Mouse (Mus musculus): ENCODE measurements around the gene Gm20388. TPM values are rescaled to one million over a fixed set of nuclear protein-coding genes. Genes with fewer than 3 reads are reported as not detected.

Gm20388 gene
- polyA plus RNA-seq, 1 experiment from 2014 or later, result not detected

DNA sequence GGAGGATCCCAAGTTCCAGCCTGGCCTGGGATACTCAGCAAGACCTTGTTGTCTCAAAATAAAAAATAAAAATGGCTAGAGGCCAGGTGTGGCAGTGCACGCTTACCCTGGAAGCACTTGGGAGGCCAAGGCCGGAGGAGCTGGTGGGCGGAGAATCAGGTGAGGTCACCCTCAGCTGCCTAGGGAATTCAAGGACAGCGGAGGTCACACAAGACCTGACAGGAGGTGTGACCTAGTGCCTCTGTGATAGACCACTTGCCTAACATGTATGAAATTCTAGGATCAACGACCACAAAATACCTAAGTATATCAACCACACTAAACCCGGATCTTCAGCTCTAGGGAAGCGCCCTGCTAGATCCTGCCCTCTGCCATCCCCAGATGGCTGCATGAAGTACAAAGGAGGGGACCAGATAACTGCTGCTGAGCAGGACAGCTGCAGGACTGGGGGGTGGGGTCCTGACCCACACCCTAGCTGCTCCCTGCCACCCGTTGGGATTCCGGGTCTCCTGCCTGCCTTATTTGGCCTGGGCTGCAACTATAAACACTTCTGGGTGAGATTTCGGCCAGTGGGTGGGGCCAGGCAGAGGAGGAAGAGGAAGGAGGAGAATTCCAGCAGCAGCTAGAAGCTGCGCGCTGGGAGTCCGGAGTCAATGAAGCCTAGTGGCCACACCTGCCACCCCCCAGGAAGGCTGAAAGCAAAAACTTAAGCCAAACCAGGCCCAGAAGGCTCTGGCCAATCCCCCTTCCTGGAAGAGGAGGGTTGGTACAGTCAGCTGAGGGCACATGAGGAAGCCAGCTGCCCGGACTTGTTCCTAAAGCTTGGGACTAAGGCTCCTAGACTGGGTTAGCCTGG is 2612.4 kb downstream of the Gm20388 start:
- Histone ChIP-seq H3K27ac (ENCODE audit: low read depth, low read length) (peak overlapping the region; percentile 30; the same call in 1 of the 2 replicates), H3K4me1 (ENCODE audit: control insufficient read depth, insufficient read depth, low read length) (peaks cover 10% of the 10 kb centered on the region), H3K27me3 (ENCODE audit: control insufficient read depth, insufficient read depth, low read length) (no peaks in the 10 kb centered on the region), H3K4me3 (ENCODE audit: low read depth, low read length) (no peak overlapping the region), H3K9ac (ENCODE audit: low read length) (no peak overlapping the region), H3K36me3 (ENCODE audit: control insufficient read depth, insufficient read depth, low read length) (no peaks in the 10 kb centered on the region), H3K9me3 (ENCODE audit: control insufficient read depth, low read length) (no peaks in the 10 kb centered on the region), H3K4me2 (no peak overlapping the region; the same call in 1 of the 2 replicates)
- DNase-seq (ENCODE audit: low spot score, missing footprints), result no peak
- no peak for ATAC-seq (ENCODE audit: low FRiP score)
- 55% methylated on average over 14 of the region's 14 CpGs for WGBS

DNA sequence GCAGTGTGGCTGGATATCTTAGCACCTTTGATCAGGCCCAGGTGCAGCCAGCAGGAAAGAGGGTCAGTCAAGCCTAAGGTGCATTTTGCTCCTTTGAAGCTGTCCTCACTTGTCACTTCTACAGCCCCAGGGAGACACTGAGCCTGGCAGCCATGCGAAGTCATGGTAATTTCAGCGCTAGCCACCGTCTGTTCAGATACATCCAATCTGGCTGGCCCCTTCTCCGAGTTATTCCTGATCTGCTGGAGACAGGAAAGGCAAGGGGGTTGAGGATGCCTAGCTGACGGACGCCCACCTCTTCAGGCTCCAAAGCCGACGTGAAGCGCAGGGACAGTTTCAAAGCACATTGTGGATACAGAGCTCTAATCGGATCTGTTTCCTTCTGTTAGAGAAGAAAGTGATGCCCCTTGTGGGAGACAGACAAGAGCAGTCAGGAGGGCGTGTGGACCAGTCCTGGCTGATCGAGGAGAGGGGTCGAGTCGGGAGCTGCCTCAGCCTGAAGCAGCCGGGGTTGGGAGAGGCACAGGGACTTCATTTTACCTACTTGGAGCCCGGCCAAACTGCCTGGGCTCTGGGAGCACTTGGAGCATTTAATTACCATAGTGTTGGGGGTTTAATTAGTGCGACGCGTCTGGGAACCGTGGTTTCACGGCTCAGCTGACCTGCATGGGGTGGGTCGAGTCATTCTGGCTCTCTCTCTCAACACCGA is 2613.2 kb downstream of the Gm20388 start:
- H3K9me3 ChIP-seq (ENCODE audit: control insufficient read depth, low read length), result no peaks in the 10 kb centered on the region
- no peak overlapping the region for H3K4me3 ChIP-seq (ENCODE audit: low read depth, low read length)
- H3K36me3 ChIP-seq (ENCODE audit: control insufficient read depth, insufficient read depth, low read length), result no peaks in the 10 kb centered on the region
- H3K27ac ChIP-seq (ENCODE audit: low read depth, low read length), result peak overlapping the region; percentile 30; the same call in 1 of the 2 replicates
- WGBS, result 27% methylated on average over 23 of the region's 23 CpGs
- H3K4me1 ChIP-seq (ENCODE audit: control insufficient read depth, insufficient read depth, low read length), result peaks cover 9% of the 10 kb centered on the region
- ATAC-seq (ENCODE audit: low FRiP score) (no peak), DNase-seq (ENCODE audit: low spot score, missing footprints) (no peak)
- 0 out of 2 replicates have a peak overlapping the region, but pooled peaks have one; percentile 7 for H3K4me2 ChIP-seq
- H3K9ac ChIP-seq (ENCODE audit: low read length), result 0 out of 2 replicates have a peak overlapping the region, but pooled peaks have one; percentile 25
- no peaks in the 10 kb centered on the region for H3K27me3 ChIP-seq (ENCODE audit: control insufficient read depth, insufficient read depth, low read length)

DNA sequence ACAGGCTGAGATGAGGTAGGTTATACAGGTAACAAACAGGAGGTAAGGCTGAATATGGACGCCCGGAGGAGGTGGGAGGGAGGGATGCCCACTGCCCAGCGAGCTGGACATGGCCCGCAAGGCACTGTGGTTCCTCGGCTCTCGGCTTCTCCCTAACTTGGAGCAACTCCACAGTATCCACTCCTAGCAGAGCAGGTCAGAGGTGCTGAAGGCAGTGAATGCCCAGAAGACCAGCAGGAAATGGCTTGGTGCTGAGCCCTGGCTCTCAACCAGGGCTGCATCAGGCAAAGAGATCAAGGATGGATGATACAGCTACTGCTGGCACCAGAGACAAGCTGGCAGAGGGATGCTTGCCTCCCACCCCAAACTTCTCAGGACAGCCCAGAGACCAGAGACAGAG is 2613.9 kb downstream of the Gm20388 start:
- Histone ChIP-seq H3K9ac (ENCODE audit: low read length) (no peak overlapping the region), H3K9me3 (ENCODE audit: control insufficient read depth, low read length) (no peaks in the 10 kb centered on the region), H3K36me3 (ENCODE audit: control insufficient read depth, insufficient read depth, low read length) (no peaks in the 10 kb centered on the region), H3K27ac (ENCODE audit: low read depth, low read length) (no peak overlapping the region), H3K4me2 (no peak overlapping the region), H3K4me1 (ENCODE audit: control insufficient read depth, insufficient read depth, low read length) (peaks cover 9% of the 10 kb centered on the region), H3K4me3 (ENCODE audit: low read depth, low read length) (no peak overlapping the region), H3K27me3 (ENCODE audit: control insufficient read depth, insufficient read depth, low read length) (no peaks in the 10 kb centered on the region)
- ATAC-seq (ENCODE audit: low FRiP score) (no peak), DNase-seq (ENCODE audit: low spot score, missing footprints) (no peak)
- WGBS, result 91% methylated on average over 6 of the region's 6 CpGs

DNA sequence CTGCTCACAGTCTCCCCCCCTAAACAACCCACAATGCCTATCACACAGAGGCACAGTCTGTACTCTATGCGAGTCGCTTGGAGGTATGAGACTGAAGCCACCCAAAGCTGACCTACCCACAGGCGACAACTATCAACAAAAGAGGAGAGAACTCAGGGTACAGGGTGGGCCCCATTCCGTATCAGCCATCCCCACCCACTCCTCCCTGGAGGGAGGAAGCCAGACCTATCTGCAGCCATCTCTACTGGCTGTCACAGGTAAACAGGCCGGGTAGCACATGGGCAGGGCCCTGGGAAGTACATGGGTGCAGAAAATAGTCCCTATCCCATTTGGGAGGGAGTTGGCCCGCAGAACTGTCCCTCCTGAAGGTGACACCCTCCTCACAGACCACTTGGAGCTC is 2614.4 kb downstream of the Gm20388 start:
- no peak overlapping the region for H3K4me2 ChIP-seq
- H3K4me3 ChIP-seq (ENCODE audit: low read depth, low read length), result no peak overlapping the region
- no peaks in the 10 kb centered on the region for H3K36me3 ChIP-seq (ENCODE audit: control insufficient read depth, insufficient read depth, low read length)
- no peak for DNase-seq (ENCODE audit: low spot score, missing footprints)
- peaks cover 9% of the 10 kb centered on the region for H3K4me1 ChIP-seq (ENCODE audit: control insufficient read depth, insufficient read depth, low read length)
- no peaks in the 10 kb centered on the region for H3K27me3 ChIP-seq (ENCODE audit: control insufficient read depth, insufficient read depth, low read length)
- H3K9ac ChIP-seq (ENCODE audit: low read length), result no peak overlapping the region
- no peak overlapping the region for H3K27ac ChIP-seq (ENCODE audit: low read depth, low read length)
- H3K9me3 ChIP-seq (ENCODE audit: control insufficient read depth, low read length), result no peaks in the 10 kb centered on the region
- no peak for ATAC-seq (ENCODE audit: low FRiP score)
- WGBS, result 83% methylated on average over 6 of the region's 6 CpGs

DNA sequence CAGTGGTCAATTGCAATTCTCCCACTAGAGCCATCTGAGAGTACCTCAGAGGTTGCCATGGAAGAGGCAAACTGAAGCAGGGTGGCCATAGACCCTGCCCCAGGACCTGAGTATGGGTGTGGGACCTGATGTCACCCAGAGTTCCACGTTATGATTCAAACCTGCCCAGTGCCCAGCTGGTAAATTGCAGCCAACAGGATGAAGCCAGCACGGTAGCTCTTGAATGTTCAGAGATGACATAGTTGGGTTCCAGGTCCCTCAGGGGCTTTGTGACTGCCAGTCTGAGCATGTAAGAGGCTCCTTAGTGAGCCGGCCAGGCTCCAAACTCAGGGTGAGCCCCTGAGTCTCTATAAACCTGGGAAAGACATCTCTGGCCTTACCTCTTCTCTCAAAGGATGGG is 2615.4 kb downstream of the Gm20388 start:
- Histone ChIP-seq H3K4me1 (ENCODE audit: control insufficient read depth, insufficient read depth, low read length) (peaks cover 9% of the 10 kb centered on the region), H3K27me3 (ENCODE audit: control insufficient read depth, insufficient read depth, low read length) (no peaks in the 10 kb centered on the region), H3K9me3 (ENCODE audit: control insufficient read depth, low read length) (no peaks in the 10 kb centered on the region), H3K27ac (ENCODE audit: low read depth, low read length) (no peak overlapping the region), H3K4me2 (no peak overlapping the region), H3K4me3 (ENCODE audit: low read depth, low read length) (no peak overlapping the region), H3K9ac (ENCODE audit: low read length) (no peak overlapping the region), H3K36me3 (ENCODE audit: control insufficient read depth, insufficient read depth, low read length) (no peaks in the 10 kb centered on the region)
- ATAC-seq (ENCODE audit: low FRiP score) (no peak), DNase-seq (ENCODE audit: low spot score, missing footprints) (no peak)
- WGBS, result 80% methylated on average over 3 of the region's 3 CpGs

DNA sequence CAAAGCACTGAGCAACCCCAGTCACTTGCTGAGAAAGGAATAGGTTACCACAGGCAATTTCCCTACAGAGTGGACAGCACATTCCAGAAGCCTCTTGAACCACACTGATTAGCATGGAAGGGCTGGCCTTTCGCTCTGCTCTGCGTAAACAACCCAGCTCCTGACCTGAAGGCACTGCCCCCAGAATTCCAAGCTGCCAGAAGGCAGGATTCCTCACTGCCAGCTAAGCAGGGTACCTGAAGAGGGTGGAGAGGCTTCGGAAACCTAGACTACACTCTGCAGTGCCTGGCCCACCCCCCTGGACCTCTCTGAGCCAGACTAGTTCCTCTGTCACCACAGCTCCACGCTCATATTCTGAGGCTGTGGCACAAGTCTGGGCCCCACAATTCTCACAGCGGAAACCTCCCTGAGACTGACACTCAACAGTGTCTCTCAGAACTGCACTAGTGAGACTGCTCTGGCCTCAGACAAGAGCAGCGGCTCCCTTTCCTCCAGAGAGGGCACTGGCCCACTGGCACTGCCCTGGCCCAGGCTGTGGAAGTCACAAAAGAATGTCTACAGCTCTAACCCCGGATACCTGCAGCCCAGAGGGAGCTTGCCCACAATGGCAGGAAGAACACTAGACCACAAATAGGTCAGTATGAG is 2616.0 kb downstream of the Gm20388 start:
- DNase-seq (ENCODE audit: low spot score, missing footprints) (no peak), ATAC-seq (ENCODE audit: low FRiP score) (no peak)
- Histone ChIP-seq H3K9ac (ENCODE audit: low read length) (no peak overlapping the region), H3K4me2 (no peak overlapping the region), H3K9me3 (ENCODE audit: control insufficient read depth, low read length) (no peaks in the 10 kb centered on the region), H3K27ac (ENCODE audit: low read depth, low read length) (no peak overlapping the region), H3K36me3 (ENCODE audit: control insufficient read depth, insufficient read depth, low read length) (no peaks in the 10 kb centered on the region), H3K4me3 (ENCODE audit: low read depth, low read length) (no peak overlapping the region), H3K27me3 (ENCODE audit: control insufficient read depth, insufficient read depth, low read length) (no peaks in the 10 kb centered on the region), H3K4me1 (ENCODE audit: control insufficient read depth, insufficient read depth, low read length) (peaks cover 9% of the 10 kb centered on the region)
- 73% methylated on average over 7 of the region's 7 CpGs for WGBS

DNA sequence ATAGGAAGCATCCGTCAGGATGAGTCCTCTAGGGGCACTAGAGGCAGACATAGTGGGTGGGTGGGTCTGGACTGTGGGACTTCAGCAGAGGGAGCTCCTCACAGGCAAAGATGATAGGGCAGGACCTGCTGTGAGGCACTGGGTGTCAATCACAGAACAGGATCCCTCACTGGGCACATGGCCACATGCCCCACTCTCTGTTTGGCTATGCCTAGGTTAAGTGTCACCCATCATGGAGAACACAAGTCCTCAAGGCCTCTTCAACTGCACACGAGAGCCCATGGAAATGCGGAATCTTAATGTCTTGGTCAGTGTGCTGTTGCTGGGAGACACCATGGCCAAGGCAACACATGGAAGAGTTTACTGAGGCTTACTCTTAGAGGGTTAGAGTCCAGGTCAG is 2617.3 kb downstream of the Gm20388 start:
- Histone ChIP-seq H3K4me3 (ENCODE audit: low read depth, low read length) (no peak overlapping the region), H3K27ac (ENCODE audit: low read depth, low read length) (no peak overlapping the region), H3K36me3 (ENCODE audit: control insufficient read depth, insufficient read depth, low read length) (no peaks in the 10 kb centered on the region), H3K27me3 (ENCODE audit: control insufficient read depth, insufficient read depth, low read length) (no peaks in the 10 kb centered on the region), H3K4me2 (no peak overlapping the region), H3K4me1 (ENCODE audit: control insufficient read depth, insufficient read depth, low read length) (peaks cover 9% of the 10 kb centered on the region), H3K9ac (ENCODE audit: low read length) (no peak overlapping the region), H3K9me3 (ENCODE audit: control insufficient read depth, low read length) (no peaks in the 10 kb centered on the region)
- ATAC-seq (ENCODE audit: low FRiP score), result no peak
- DNase-seq (ENCODE audit: low spot score, missing footprints), result no peak
- 93% methylated on average over 3 of the region's 3 CpGs for WGBS

DNA sequence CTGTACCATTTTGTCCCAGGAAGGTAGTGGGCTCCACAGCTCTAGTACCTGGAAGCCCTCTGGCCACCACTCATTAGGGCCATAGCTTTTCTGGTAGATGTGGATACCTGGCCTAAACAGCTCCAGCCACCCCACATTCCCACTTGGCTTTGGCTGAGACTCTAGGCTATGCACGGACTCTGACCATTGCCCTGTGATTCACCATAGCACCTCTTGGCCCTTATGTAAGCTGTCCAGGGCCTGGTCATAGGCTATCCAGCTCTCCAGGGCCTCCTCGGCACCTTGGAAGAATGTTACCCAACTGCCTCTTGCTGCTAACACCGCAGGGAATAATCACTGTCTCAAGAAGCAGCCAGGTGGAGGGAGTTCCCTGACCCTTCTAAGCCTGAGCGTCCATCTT is 2618.5 kb downstream of the Gm20388 start:
- ATAC-seq (ENCODE audit: low FRiP score), result no peak
- DNase-seq (ENCODE audit: low spot score, missing footprints), result no peak
- H3K9ac ChIP-seq (ENCODE audit: low read length), result no peak overlapping the region
- H3K36me3 ChIP-seq (ENCODE audit: control insufficient read depth, insufficient read depth, low read length), result no peaks in the 10 kb centered on the region
- no peak overlapping the region for H3K27ac ChIP-seq (ENCODE audit: low read depth, low read length)
- WGBS, result 78% methylated on average over 4 of the region's 4 CpGs
- no peak overlapping the region for H3K4me3 ChIP-seq (ENCODE audit: low read depth, low read length)
- H3K4me1 ChIP-seq (ENCODE audit: control insufficient read depth, insufficient read depth, low read length), result peaks cover under 1% of the 10 kb centered on the region
- no peaks in the 10 kb centered on the region for H3K27me3 ChIP-seq (ENCODE audit: control insufficient read depth, insufficient read depth, low read length)
- no peaks in the 10 kb centered on the region for H3K9me3 ChIP-seq (ENCODE audit: control insufficient read depth, low read length)
- no peak overlapping the region for H3K4me2 ChIP-seq

DNA sequence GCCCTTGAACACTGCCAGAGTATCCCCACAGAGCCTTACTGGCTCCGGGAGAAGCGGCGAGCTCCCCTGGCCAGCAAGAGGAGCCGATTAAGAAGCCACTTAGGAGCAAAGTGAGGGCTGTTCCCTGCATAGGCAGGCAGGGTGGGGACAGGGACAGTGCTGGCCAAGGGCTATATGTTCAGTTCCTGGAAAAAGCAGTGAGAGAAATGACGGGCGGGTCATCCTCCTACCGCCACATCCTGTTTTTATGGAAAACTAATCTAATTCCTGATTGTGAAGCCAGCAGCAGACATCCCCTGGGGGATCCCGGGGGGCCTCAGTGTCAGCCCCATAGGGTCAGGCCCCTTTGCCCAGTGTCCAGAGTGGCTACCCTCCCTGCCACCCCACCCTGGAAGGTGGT is 2620.7 kb downstream of the Gm20388 start:
- no peak overlapping the region for H3K4me2 ChIP-seq
- no peak for ATAC-seq (ENCODE audit: low FRiP score)

More for the DNA sequence above, 2620.7 kb downstream of the Gm20388 start:
- no peaks in the 10 kb centered on the region for H3K27me3 ChIP-seq (ENCODE audit: control insufficient read depth, insufficient read depth, low read length)
- DNase-seq (ENCODE audit: low spot score, missing footprints), result no peak
- H3K27ac ChIP-seq (ENCODE audit: low read depth, low read length), result no peak overlapping the region
- no peaks in the 10 kb centered on the region for H3K4me1 ChIP-seq (ENCODE audit: control insufficient read depth, insufficient read depth, low read length)
- H3K9me3 ChIP-seq (ENCODE audit: control insufficient read depth, low read length), result no peaks in the 10 kb centered on the region
- H3K36me3 ChIP-seq (ENCODE audit: control insufficient read depth, insufficient read depth, low read length), result no peaks in the 10 kb centered on the region
- 86% methylated on average over 8 of the region's 8 CpGs for WGBS
- H3K4me3 ChIP-seq (ENCODE audit: low read depth, low read length), result no peak overlapping the region
- H3K9ac ChIP-seq (ENCODE audit: low read length), result no peak overlapping the region

Measured in midbrain, embryonic 11.5 days (tissue).